Mouse (Mus musculus): ENCODE results near the gene Top2b.

Top2b gene

GRCm38 (mm10) chr14:16427569-16427968 lies 62.6 kb downstream of the Top2b start:
- no peak for DNase-seq (ENCODE audit: low read depth, low spot score)

GRCm38 (mm10) chr14:16431941-16432499 lies 67.0 kb downstream of the Top2b start:
- no peak for DNase-seq (ENCODE audit: low read depth, low spot score)

GRCm38 (mm10) chr14:16432550-16432949 lies 67.6 kb downstream of the Top2b start:
- no peak for DNase-seq (ENCODE audit: low read depth, low spot score)

- peak; percentile 65 for DNase-seq (ENCODE audit: low read depth, low spot score)
Measured at GRCm38 (mm10) chr14:16433206-16433605, 68.2 kb downstream of the Top2b start.

- DNase-seq (ENCODE audit: low read depth, low spot score), result peak; percentile 73
Measured at GRCm38 (mm10) chr14:16434396-16435171, 69.6 kb downstream of the Top2b start.

- DNase-seq (ENCODE audit: low read depth, low spot score), result no peak
Measured at GRCm38 (mm10) chr14:16437386-16437785, 72.4 kb downstream of the Top2b start.

GRCm38 (mm10) chr14:16439385-16440126 lies 74.6 kb downstream of the Top2b start:
- DNase-seq (ENCODE audit: low read depth, low spot score), result no peak

GRCm38 (mm10) chr14:16444859-16445258 lies 79.9 kb downstream of the Top2b start:
- peak; percentile 83 for DNase-seq (ENCODE audit: low read depth, low spot score)

- DNase-seq (ENCODE audit: low read depth, low spot score), result no peak
Measured at GRCm38 (mm10) chr14:16447587-16447986, 82.6 kb downstream of the Top2b start.

- no peak for DNase-seq (ENCODE audit: low read depth, low spot score)
Measured at GRCm38 (mm10) chr14:16448269-16448987, 83.4 kb downstream of the Top2b start.

- DNase-seq (ENCODE audit: low read depth, low spot score), result peak; percentile 41
Measured at GRCm38 (mm10) chr14:16478606-16479323, 113.8 kb downstream of the Top2b start.

GRCm38 (mm10) chr14:16479521-16479920 lies 114.5 kb downstream of the Top2b start:
- DNase-seq (ENCODE audit: low read depth, low spot score), result no peak

- no peak for DNase-seq (ENCODE audit: low read depth, low spot score)
Measured at GRCm38 (mm10) chr14:16480621-16481020, 115.6 kb downstream of the Top2b start.

GRCm38 (mm10) chr14:16483656-16484380 lies 118.8 kb downstream of the Top2b start:
- DNase-seq (ENCODE audit: low read depth, low spot score), result peak; percentile 54

Data from skeletal muscle tissue, adult 2 months (tissue).